Mouse (Mus musculus) heart, embryonic 11.5 days (tissue): ENCODE results near the gene Fto. TPM values are rescaled to one million over a fixed set of nuclear protein-coding genes. Genes with fewer than 3 reads are reported as not detected.

Experiments used
- ATAC-seq: fragments of 200-750 bp; cut with Nextera tagmentation; replicated peaks from 2 replicates; pipeline ENCODE4 v1.8.0; 2017; ENCODE audit warnings: moderate library complexity; ENCODE audit not compliant: insufficient number of reproducible peaks, low FRiP score, low TSS enrichment
- H3K27ac ChIP-seq: fragments of 300-500 bp; sonication (generic); 2 replicates; pipeline ENCODE4 v1.5.1; 2014; ENCODE audit warnings: mild to moderate bottlenecking, low read depth, low read length
- H3K27me3 ChIP-seq: fragments of 300-500 bp; sonication (generic); 2 replicates; pipeline ENCODE4 v1.6.1; 2014; ENCODE audit warnings: mild to moderate bottlenecking, low read length, mixed read lengths; ENCODE audit not compliant: control insufficient read depth, insufficient read depth
- H3K36me3 ChIP-seq: fragments of 300-500 bp; sonication (generic); 2 replicates; pipeline ENCODE4 v1.6.1; 2014; ENCODE audit warnings: mild to moderate bottlenecking, low read length, moderate library complexity, mixed read lengths; ENCODE audit not compliant: control insufficient read depth, insufficient read depth
- H3K4me1 ChIP-seq: fragments of 300-500 bp; sonication (generic); 2 replicates; pipeline ENCODE4 v1.6.1; 2014; ENCODE audit warnings: low read length; ENCODE audit not compliant: control insufficient read depth, insufficient read depth
- H3K4me2 ChIP-seq: fragments of 300-500 bp; sonication (generic); 2 replicates; pipeline ENCODE4 v1.6.1; 2014; ENCODE audit warnings: mild to moderate bottlenecking, moderate library complexity
- H3K4me3 ChIP-seq: fragments of 300-500 bp; sonication (generic); 2 replicates; pipeline ENCODE4 v1.5.1; 2014; ENCODE audit warnings: low read depth, low read length
- H3K9ac ChIP-seq: fragments of 300-500 bp; sonication (generic); 2 replicates; pipeline ENCODE4 v1.6.1; 2014; ENCODE audit warnings: mild to moderate bottlenecking, low read depth, low read length, moderate library complexity
- H3K9me3 ChIP-seq: fragments of 300-500 bp; sonication (generic); replicated peaks from 2 replicates; pipeline ENCODE4 v1.6.1; 2016; ENCODE audit warnings: low read length; ENCODE audit not compliant: control insufficient read depth
- WGBS: fragments of 180-500 bp; shearing (Covaris S2); extraction: QIAGEN DNeasy Blood & Tissue Kit; methylation state at CpG from one replicate; pipeline ENCODE4 v1.1.7; 2014; ENCODE audit not compliant: insufficient replicate concordance; 5-methylcytosine and 5-hydroxymethylcytosine counted together
- polyA plus RNA-seq: library from polyadenylated mRNA; unstranded; fragments of >200 nt; fragmentation: Nextera tagmentation; extraction: Ambion mirVana; gene quantifications from 2 replicates; pipeline ENCODE4 v1.2.1, GENCODE M21; 2014

Gene Fto
- polyA plus RNA-seq, 1 experiment from 2014 or later, result 70.1 TPM

GRCm38 (mm10) chr8:91584620-91585415, 271.5 kb downstream of the Fto start:
- Histone ChIP-seq H3K9me3 (no peaks in the 10 kb centered on the region), H3K9ac (no peak overlapping the region), H3K36me3 (no peaks in the 10 kb centered on the region), H3K4me3 (no peak overlapping the region), H3K27me3 (no peaks in the 10 kb centered on the region), H3K4me1 (no peaks in the 10 kb centered on the region), H3K27ac (no peak overlapping the region), H3K4me2 (no peak overlapping the region)
- no peak for ATAC-seq
- 76% methylated on average over 11 of the region's 11 CpGs for WGBS

GRCm38 (mm10) chr8:91592436-91593105, 279.2 kb downstream of the Fto start:
- H3K27me3 ChIP-seq, result no peaks in the 10 kb centered on the region
- H3K27ac ChIP-seq, result no peak overlapping the region
- no peak overlapping the region for H3K4me3 ChIP-seq
- H3K4me1 ChIP-seq, result peaks cover 6% of the 10 kb centered on the region
- H3K9me3 ChIP-seq, result no peaks in the 10 kb centered on the region
- H3K36me3 ChIP-seq, result no peaks in the 10 kb centered on the region
- no peak overlapping the region for H3K9ac ChIP-seq
- ATAC-seq, result no peak
- H3K4me2 ChIP-seq, result no peak overlapping the region
- WGBS, result 65% methylated on average over 10 of the region's 10 CpGs

- ATAC-seq, result no peak
- no peaks in the 10 kb centered on the region for H3K36me3 ChIP-seq
- H3K9me3 ChIP-seq, result no peaks in the 10 kb centered on the region
- no peaks in the 10 kb centered on the region for H3K27me3 ChIP-seq
- no peak overlapping the region for H3K9ac ChIP-seq
- no peak overlapping the region for H3K27ac ChIP-seq
- no peak overlapping the region for H3K4me2 ChIP-seq
- H3K4me1 ChIP-seq, result peaks cover 6% of the 10 kb centered on the region
- 67% methylated on average over 12 of the region's 12 CpGs for WGBS
- no peak overlapping the region for H3K4me3 ChIP-seq
These were observed 280.0 kb downstream of the Fto start for GRCm38 (mm10) chr8:91593202-91593781.

GRCm38 (mm10) chr8:91599349-91599837, 286.1 kb downstream of the Fto start:
- ATAC-seq, result no peak
- H3K4me1 ChIP-seq, result peaks cover 3% of the 10 kb centered on the region; the same call in 1 of the 2 replicates
- H3K4me2 ChIP-seq, result no peak overlapping the region
- no peaks in the 10 kb centered on the region for H3K27me3 ChIP-seq
- H3K9ac ChIP-seq, result no peak overlapping the region
- H3K27ac ChIP-seq, result no peak overlapping the region
- no peak overlapping the region for H3K4me3 ChIP-seq
- WGBS, result 81% methylated on average over 14 of the region's 14 CpGs
- H3K36me3 ChIP-seq, result no peaks in the 10 kb centered on the region
- H3K9me3 ChIP-seq, result no peaks in the 10 kb centered on the region

GRCm38 (mm10) chr8:91603751-91604150, 290.4 kb downstream of the Fto start:
- no peak overlapping the region for H3K4me2 ChIP-seq
- 83% methylated on average over 9 of the region's 9 CpGs for WGBS
- ATAC-seq, result no peak
- no peak overlapping the region for H3K27ac ChIP-seq
- no peak overlapping the region for H3K4me3 ChIP-seq
- H3K9ac ChIP-seq, result no peak overlapping the region
- no peaks in the 10 kb centered on the region for H3K9me3 ChIP-seq
- no peaks in the 10 kb centered on the region for H3K27me3 ChIP-seq
- H3K36me3 ChIP-seq, result no peaks in the 10 kb centered on the region
- H3K4me1 ChIP-seq, result peaks cover 4% of the 10 kb centered on the region; the same call in 1 of the 2 replicates

GRCm38 (mm10) chr8:91605901-91606300, 292.6 kb downstream of the Fto start:
- Histone ChIP-seq H3K9ac (no peak overlapping the region), H3K4me3 (no peak overlapping the region), H3K9me3 (no peaks in the 10 kb centered on the region), H3K4me1 (peaks cover 6% of the 10 kb centered on the region), H3K4me2 (no peak overlapping the region), H3K27me3 (no peaks in the 10 kb centered on the region), H3K27ac (no peak overlapping the region), H3K36me3 (no peaks in the 10 kb centered on the region)
- ATAC-seq, result no peak
- WGBS, result 76% methylated on average over 8 of the region's 8 CpGs

- Histone ChIP-seq H3K27ac (no peak overlapping the region), H3K4me3 (no peak overlapping the region), H3K27me3 (no peaks in the 10 kb centered on the region), H3K4me2 (no peak overlapping the region), H3K36me3 (no peaks in the 10 kb centered on the region), H3K9ac (no peak overlapping the region), H3K9me3 (no peaks in the 10 kb centered on the region), H3K4me1 (peaks cover 8% of the 10 kb centered on the region)
- 89% methylated on average over 5 of the region's 5 CpGs for WGBS
- no peak for ATAC-seq
These were observed 293.8 kb downstream of the Fto start for GRCm38 (mm10) chr8:91607091-91607490.

GRCm38 (mm10) chr8:91611191-91611590, 297.9 kb downstream of the Fto start:
- Histone ChIP-seq H3K4me2 (no peak overlapping the region), H3K27ac (no peak overlapping the region), H3K4me3 (no peak overlapping the region), H3K36me3 (no peaks in the 10 kb centered on the region), H3K9ac (no peak overlapping the region), H3K9me3 (no peaks in the 10 kb centered on the region), H3K4me1 (peaks cover 22% of the 10 kb centered on the region), H3K27me3 (no peaks in the 10 kb centered on the region)
- no peak for ATAC-seq
- 34% methylated on average over 7 of the region's 7 CpGs for WGBS
